Mouse (Mus musculus) MEL-GATA-1-ER (cell line): ENCODE measurements around the gene Eif4a2.
"Not testable (repeated sequence)": the region's sequence is repeated elsewhere in the genome, so short reads cannot be mapped to it uniquely, and the experiment has no call there.

Experiments
- DNase-seq: peaks from one replicate; pipeline ENCODE4 v3.0.0-alpha.2; 2012; ENCODE audit warnings: low read depth; ENCODE audit errors: extremely low read depth

The Eif4a2 gene

DNA sequence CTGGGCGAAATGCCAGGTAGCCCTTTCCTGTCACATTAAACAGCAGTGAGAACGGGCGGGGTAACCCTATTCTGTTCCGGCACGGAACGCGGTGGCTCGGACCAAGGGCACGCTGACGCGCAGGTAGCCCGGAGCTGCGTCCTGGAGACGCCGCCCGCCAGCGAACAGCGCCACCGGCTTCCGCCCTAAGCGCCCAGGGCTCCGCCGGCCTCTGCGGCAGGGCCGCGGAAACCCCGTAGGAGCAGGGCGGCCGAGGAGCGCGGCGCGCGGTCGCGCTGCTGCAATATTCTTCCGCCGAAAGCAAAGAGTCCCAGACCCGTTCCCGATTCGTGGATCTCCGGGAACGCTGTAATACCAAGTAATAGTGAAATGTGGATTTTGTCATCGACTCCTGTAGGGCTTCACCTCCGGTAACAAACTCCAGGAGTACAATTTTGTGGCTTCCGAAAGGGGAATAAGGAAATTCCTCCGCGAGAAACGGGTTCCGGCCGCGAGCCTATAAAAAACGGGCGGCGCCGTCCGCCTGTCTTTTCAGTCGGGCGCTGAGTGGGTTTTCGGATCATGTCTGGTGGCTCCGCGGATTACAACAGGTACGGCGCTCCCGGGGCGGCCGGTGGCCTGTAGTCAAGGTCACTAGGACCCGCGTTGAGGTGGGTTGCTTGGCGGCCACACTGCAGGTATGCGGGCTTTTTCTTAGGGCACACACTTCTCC lies at the start of gene Eif4a2:
Eif4a2 (plus strand) TSS at position 214 of the 712 bp plus-strand sequence.
- peak; percentile 93 for DNase-seq

DNA sequence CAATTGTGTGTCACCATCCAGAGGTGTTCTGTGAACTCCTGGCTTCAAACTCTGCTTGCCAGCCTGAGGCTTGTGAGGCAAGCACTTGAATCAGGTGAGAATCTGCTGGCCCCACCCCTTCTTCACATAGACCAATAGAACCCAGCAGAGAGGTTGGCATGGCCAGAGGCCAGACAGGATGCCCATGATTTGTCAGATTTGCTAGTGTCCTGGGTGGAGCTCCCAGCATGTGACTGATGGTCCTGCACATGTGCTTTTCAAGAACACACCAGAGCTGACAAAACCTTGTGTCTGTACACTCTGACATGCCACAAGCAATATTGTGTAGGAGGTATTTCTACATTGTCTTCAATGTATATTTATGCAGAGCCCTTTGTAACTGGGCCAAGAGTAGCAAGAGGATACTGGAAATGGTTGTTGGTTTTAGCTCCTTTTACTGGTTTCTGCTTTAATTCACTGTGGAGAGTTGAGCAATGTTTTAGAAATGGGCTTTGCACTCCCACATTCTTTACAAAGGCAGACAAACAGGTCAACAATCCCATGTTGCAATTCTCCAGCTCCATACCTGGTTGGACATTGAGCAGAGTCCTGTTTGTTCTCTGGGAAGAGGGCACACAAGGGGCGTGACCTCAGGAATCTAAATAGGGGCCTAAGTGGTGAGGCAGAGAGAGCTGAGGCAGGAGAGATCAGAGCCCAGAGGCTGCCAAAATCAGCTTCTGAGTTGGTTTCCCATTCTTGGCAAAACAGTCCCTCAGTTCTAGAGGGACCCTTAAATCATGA lies 49.4 kb upstream of the Eif4a2 start, which contains the start of gene Kng1:
Kng1 (plus strand) TSS at position 198 of the 780 bp plus-strand sequence.
- not testable (repeated sequence) for DNase-seq

DNA sequence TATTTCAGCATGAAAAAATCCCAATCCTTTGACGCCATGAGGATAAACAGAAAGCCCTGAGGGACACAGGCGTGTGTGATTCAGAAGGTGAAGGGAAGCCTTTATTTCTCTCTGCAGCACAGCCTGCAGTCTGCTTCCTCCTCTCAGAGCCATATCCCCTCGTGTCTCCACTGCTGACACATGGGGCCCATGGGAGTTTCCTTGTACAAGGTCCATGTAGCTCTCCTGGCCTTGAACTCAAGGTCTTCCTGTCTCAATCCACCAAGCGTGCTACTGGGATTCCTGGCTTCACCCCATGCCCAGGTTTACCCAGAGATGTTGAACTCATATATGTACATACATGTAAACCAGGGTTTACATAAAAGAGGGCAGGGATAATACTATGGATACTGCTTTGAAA lies 47.6 kb upstream of the Eif4a2 start:
- not testable (repeated sequence) for DNase-seq

GRCm38 (mm10) chr16:23060781-23061325 lies 46.4 kb upstream of the Eif4a2 start:
- DNase-seq: not testable (repeated sequence)

- DNase-seq: not testable (repeated sequence)
Observed at GRCm38 (mm10) chr16:23077516-23077915, 29.7 kb upstream of the Eif4a2 start.

GRCm38 (mm10) chr16:23087159-23087558 lies 20.1 kb upstream of the Eif4a2 start:
- not testable (repeated sequence) for DNase-seq

- DNase-seq: peak; percentile 17
Observed at GRCm38 (mm10) chr16:23087712-23088111, 19.5 kb upstream of the Eif4a2 start.

GRCm38 (mm10) chr16:23088491-23088890 lies 18.8 kb upstream of the Eif4a2 start:
- not testable (repeated sequence) for DNase-seq

GRCm38 (mm10) chr16:23091345-23091744 lies 15.9 kb upstream of the Eif4a2 start:
- DNase-seq: not testable (repeated sequence)

GRCm38 (mm10) chr16:23093321-23093953 lies 13.8 kb upstream of the Eif4a2 start:
- DNase-seq: no peak

DNA sequence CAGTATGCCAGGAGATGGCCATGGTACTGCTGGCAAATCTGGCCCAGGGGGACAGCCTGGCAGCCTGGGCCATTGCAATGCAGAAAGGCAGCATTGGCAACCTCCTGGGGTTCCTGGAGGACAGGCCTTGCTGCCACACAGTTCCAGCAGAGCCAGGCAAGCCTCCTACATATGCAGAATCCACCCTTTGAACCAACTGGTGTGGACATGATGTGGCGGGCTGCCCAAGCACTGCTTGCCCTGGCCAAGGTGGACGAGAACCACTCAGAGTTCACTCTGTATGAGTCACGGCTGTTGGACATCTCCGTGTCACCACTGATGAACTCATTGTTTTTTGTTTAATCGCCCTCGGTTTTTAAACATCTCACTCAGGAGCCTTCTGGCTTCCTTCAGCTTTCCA lies 13.1 kb upstream of the Eif4a2 start:
- no peak for DNase-seq

DNA sequence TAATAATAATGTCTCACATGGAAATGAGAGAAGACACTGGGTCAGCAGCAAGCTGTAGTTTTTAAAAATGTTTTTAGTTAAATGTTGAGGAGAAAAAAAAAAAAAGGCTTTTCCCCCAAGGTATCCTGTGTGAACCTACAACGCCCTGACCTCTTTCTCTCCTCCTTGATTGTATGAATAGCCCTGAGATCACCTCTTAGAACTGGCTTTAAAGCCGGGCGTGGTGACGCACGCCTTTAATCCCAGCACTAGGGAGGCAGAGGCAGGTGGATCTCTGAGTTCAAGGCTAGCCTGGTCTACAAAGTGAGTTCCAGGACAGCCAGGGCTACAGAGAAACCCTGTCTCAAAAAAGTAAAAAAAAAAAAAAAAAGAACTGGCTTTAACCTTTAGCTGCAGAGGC lies 11.7 kb upstream of the Eif4a2 start:
- not testable (repeated sequence) for DNase-seq

DNA sequence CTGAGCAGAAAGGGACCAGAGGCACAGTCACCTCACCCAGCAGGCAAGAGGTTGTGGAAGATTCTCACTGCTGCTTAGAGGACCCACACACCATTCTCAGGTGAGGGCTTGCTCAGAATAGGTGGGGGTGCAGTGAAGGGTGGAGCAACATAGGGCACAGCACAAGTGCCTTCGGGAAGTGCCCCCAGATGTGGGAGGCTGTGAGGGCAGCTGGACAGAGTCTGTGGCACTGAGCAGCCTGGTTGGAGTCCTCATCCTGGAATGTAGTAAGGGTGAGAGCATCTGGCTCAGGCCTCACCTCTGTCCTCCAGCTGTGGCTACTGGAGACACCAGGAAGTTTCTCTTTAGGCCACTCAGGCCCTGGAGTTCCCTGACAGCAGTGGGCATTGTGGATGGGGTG lies 10.4 kb upstream of the Eif4a2 start:
- not testable (repeated sequence) for DNase-seq

- not testable (repeated sequence) for DNase-seq
Observed at GRCm38 (mm10) chr16:23097290-23098104, 9.7 kb upstream of the Eif4a2 start.

GRCm38 (mm10) chr16:23098105-23098452 lies 9.2 kb upstream of the Eif4a2 start:
- not testable (repeated sequence) for DNase-seq

DNA sequence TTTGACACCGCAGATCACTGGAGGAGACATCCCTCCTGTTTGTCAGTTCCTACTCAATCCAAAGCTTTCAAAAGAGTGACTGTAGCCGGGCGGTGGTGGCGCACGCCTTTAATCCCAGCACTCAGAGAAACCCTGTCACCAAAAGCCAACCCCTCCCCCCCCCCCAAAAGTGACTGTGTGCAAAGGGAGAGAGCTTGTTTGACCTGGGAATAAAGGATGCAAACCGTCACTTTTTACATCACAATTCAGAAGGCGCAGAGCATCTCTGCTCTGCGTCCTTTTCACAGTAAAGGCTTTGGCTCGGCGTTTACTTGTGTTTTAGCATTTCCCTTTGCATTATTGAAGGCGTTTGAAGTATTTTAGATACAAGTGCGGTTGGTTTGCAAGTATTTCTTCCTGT lies 7.6 kb upstream of the Eif4a2 start:
- DNase-seq: no peak

DNA sequence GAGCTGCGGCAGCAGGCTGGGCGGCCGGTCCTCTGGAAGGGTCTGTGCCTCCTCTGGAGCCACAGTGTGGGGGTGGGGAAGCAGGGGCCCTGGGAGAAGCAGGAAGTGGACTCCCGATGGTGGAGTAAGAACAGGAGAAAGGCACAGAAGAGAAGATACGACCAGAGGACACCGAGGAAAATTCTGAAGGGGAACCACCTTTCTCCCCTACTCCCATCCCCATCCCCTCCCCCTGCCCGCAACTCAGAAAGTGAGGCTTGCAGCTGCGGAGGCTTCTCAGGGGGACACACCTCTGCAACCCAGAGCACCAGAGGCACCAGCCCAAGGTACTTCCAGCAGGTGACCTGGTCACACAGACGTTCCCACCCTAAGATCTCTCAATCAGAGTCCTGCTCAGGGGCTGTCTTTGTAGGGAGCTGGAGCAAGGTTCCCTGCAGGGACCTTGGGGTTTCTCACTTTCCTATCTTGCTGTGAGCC lies 7.1 kb upstream of the Eif4a2 start:
- no peak for DNase-seq

DNA sequence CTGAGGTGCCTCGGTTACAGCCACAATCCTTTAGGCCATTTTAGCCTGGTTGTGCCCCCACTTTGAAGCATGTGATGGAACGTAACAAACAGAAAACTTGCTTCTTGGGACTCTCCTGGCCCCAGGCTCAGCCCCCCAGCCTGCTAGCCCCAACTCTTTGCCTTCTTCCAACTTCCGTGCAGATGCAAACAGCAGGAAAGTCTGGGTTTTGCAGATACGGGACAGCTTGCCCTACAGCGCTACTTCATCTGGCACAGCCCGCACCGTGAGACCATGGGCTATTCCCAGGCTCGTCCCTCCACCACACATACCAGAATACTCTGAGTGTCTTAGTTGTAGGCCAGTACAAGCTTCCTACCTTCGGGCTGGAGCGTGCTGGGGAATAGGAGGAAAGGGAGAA lies 6.6 kb upstream of the Eif4a2 start:
- no peak for DNase-seq

- no peak for DNase-seq
Observed at GRCm38 (mm10) chr16:23102340-23103037, 4.8 kb upstream of the Eif4a2 start.
